Mouse (Mus musculus): ENCODE results near the gene G530012D18Rik. TPM values are rescaled to one million over a fixed set of nuclear protein-coding genes. Genes with fewer than 3 reads are reported as not detected.
"Not testable (repeated sequence)": the region's sequence is repeated elsewhere in the genome, so short reads cannot be mapped to it uniquely, and the experiment has no call there.

The G530012D18Rik gene
- total RNA-seq, 2 experiments from 2014 or later, result not detected

DNA sequence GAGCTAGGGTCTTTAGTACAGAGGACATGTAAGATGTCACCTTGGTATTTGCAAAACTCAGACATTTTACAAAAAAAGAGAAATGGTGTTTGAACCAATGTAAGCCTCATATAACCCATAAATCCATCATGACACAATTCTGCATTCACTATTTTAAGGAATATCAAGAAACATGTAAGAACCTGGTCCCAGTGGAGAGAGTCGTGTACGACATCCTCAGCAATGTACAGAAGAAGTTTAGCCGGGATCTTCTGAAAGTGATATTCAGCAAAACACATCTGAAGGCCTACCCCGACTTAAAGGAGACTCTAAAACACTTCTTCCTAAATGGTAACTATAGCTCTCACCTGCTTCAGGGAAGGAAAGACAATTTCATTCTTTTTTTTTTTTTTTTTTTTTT lies 35.1 kb downstream of the G530012D18Rik start:
- intact Hi-C loops (cut with DNase I); DNase-seq: not testable (repeated sequence)

DNA sequence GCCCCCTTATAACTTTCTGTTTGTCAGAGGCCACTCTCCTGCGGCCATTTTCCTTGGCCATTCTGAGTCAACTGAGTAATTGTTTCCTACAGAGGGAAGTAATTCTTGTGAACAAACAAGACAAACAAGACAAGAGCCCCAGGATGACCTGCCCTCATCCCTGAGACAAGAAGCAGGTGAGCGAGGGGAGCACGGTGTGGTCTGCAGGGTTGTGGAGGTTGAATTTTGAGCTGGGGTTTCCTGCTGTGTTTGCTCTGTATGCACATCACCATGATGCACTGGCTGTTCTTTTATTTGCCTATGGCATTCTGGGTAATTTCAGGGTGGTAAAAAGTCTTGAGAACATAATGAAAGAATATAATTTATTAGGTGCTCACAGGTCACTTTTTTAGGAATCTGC lies 39.6 kb downstream of the G530012D18Rik start:
- intact Hi-C loops (cut with DNase I), result not testable (repeated sequence)

GRCm38 (mm10) chr1:85615819-85616218 lies 40.3 kb downstream of the G530012D18Rik start:
- DNase-seq; intact Hi-C loops (cut with DNase I): not testable (repeated sequence)

More for the DNA sequence above, 39.6 kb downstream of the G530012D18Rik start:
- DNase-seq, result not testable (repeated sequence)

DNA sequence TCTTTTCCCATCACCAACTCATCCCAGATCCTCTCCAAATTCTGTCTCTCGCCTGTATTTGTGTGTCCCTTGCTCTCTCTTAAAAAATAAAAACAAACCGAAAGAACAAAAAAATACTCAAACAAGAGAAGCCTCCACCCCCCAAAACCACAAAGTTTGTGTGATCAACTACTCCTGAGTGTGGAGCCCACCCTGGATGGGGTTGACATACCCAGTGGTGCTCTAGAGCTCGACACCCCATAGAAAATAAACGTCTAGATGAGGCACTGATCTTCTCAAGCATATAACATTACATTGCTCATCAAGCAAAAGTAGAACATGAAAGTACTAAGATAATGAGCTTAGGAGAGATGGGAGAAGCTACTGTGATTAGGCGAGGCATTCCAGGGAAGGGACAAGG lies 41.7 kb downstream of the G530012D18Rik start:
- DNase-seq; intact Hi-C loops (cut with DNase I): not testable (repeated sequence)

DNA sequence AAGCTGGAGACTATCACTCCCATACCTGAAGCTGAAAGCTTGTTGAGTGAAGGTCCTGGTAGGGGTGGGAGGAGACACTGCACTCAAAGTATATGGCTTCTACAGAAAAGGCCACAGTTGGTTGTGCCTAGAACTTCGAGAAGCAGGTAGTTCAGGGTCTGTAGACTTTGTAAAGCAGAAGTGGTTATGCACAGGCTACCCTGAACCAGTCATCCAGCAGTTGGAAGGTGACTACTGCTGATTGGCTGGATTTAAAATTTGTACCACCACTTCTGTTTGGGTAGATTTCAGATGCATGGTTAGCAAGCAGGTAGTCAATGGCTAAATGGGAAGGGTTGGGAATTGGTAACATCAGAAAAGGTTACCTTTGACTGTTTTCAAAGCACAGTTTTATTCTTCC lies 43.2 kb downstream of the G530012D18Rik start:
- intact Hi-C loops (cut with DNase I); DNase-seq: not testable (repeated sequence)

Other genes starting within 250 kb of the G530012D18Rik start
- gene Sp110, start 23.1 kb downstream of the G530012D18Rik start, total RNA-seq (2021), result 1 to 10 TPM; 3.8 to 4.6 TPM
- gene Sp140, start 24.7 kb downstream of the G530012D18Rik start, total RNA-seq (2021), result 1 to 10 TPM; 1.6 to 2.2 TPM
- gene Sp100, start 74.3 kb downstream of the G530012D18Rik start, total RNA-seq (2021), result 10 to 100 TPM; 16.2 to 17.4 TPM
- under 1 TPM; 0.76 to 0.80 TPM for gene A630001G21Rik, start 203.0 kb downstream of the G530012D18Rik start, total RNA-seq (2021)
- 100 to 1,000 TPM in 1 of 2 experiments, 10 to 100 TPM in 1; 93.5 to 101 TPM for gene Cab39, start 217.8 kb downstream of the G530012D18Rik start, total RNA-seq (2021)